Mouse (Mus musculus) neural tube, embryonic 11.5 days (tissue): ENCODE measurements around the gene Mapk12. TPM values are rescaled to one million over a fixed set of nuclear protein-coding genes. Genes with fewer than 3 reads are reported as not detected.
A peak's percentile ranks its signal among the peaks of the same experiment; 100 is the strongest.

Experiments used
- ATAC-seq: fragments of 200-750 bp; cut with Nextera tagmentation; 2 replicates; pipeline ENCODE4 v1.8.0; 2017; ENCODE audit warnings: moderate number of reproducible peaks, mild to moderate bottlenecking, moderate TSS enrichment, moderate library complexity; ENCODE audit not compliant: insufficient read depth, low FRiP score, low TSS enrichment
- DNase-seq: peaks from one replicate; pipeline ENCODE4 v3.0.0-alpha.2; 2015; ENCODE audit warnings: low spot score
- H3K27ac ChIP-seq: fragments of 300-500 bp; sonication (generic); 2 replicates; pipeline ENCODE4 v1.5.1; 2014; ENCODE audit warnings: low read depth, mild to moderate bottlenecking, low read length
- H3K27me3 ChIP-seq: fragments of 300-500 bp; sonication (generic); 2 replicates; pipeline ENCODE4 v1.6.1; 2014; ENCODE audit warnings: mild to moderate bottlenecking, low read length, mixed read lengths; ENCODE audit not compliant: control insufficient read depth, insufficient read depth
- H3K36me3 ChIP-seq: fragments of 300-500 bp; sonication (generic); 2 replicates; pipeline ENCODE4 v1.6.1; 2014; ENCODE audit warnings: mild to moderate bottlenecking, low read length, moderate library complexity, mixed read lengths; ENCODE audit not compliant: control insufficient read depth, insufficient read depth
- H3K4me1 ChIP-seq: fragments of 300-500 bp; sonication (generic); 2 replicates; pipeline ENCODE4 v1.6.1; 2014; ENCODE audit warnings: low read length, mixed read lengths; ENCODE audit not compliant: control insufficient read depth, insufficient read depth
- H3K4me2 ChIP-seq: fragments of 300-500 bp; sonication (generic); 2 replicates; pipeline ENCODE4 v1.6.1; 2014; ENCODE audit warnings: low read depth, mild to moderate bottlenecking, moderate library complexity
- H3K4me3 ChIP-seq: fragments of 300-500 bp; sonication (generic); 2 replicates; pipeline ENCODE4 v1.5.1; 2014; ENCODE audit warnings: low read depth, low read length
- H3K9ac ChIP-seq: fragments of 300-500 bp; sonication (generic); 2 replicates; pipeline ENCODE4 v1.6.1; 2014; ENCODE audit warnings: mild to moderate bottlenecking, low read length
- H3K9me3 ChIP-seq: fragments of 300-500 bp; sonication (generic); 2 replicates; pipeline ENCODE4 v1.6.1; 2016; ENCODE audit warnings: low read length; ENCODE audit not compliant: control insufficient read depth
- WGBS: fragments of 180-500 bp; shearing (Covaris S2); extraction: QIAGEN DNeasy Blood & Tissue Kit; methylation state at CpG from one replicate; pipeline ENCODE4 v1.1.7; 2014; 5-methylcytosine and 5-hydroxymethylcytosine counted together
- polyA plus RNA-seq: library from polyadenylated mRNA; unstranded; fragments of >200 nt; fragmentation: Nextera tagmentation; extraction: Ambion mirVana; gene quantifications from 2 replicates; pipeline ENCODE4 v1.2.1, GENCODE M21; 2014

Gene Mapk12
- polyA plus RNA-seq, 1 experiment from 2014 or later, result 20.3 TPM

GRCm38 (mm10) chr15:89138531-89138930 is 2.0 kb downstream of the Mapk12 start:
- no peaks in the 10 kb centered on the region for H3K27me3 ChIP-seq
- no peak for ATAC-seq
- 94% methylated on average over 6 of the region's 6 CpGs for WGBS

GRCm38 (mm10) chr15:89138046-89138405 is 2.5 kb downstream of the Mapk12 start:
- peaks cover 4% of the 10 kb centered on the region; the same call in 1 of the 2 replicates for H3K4me1 ChIP-seq
- H3K4me3 ChIP-seq, result no peak overlapping the region
- H3K9ac ChIP-seq, result no peak overlapping the region
- no peak overlapping the region for H3K27ac ChIP-seq
- WGBS, result 91% methylated on average over 7 of the region's 7 CpGs
- ATAC-seq, result no peak
- no peaks in the 10 kb centered on the region for H3K9me3 ChIP-seq
- DNase-seq, result no peak
- no peaks in the 10 kb centered on the region for H3K36me3 ChIP-seq
- H3K27me3 ChIP-seq, result no peaks in the 10 kb centered on the region
- H3K4me2 ChIP-seq, result no peak overlapping the region

More at GRCm38 (mm10) chr15:89138531-89138930, 2.0 kb downstream of the Mapk12 start:
- Histone ChIP-seq H3K4me3 (no peak overlapping the region), H3K27ac (no peak overlapping the region), H3K36me3 (no peaks in the 10 kb centered on the region), H3K9me3 (no peaks in the 10 kb centered on the region), H3K4me1 (peaks cover 4% of the 10 kb centered on the region; the same call in 1 of the 2 replicates), H3K4me2 (no peak overlapping the region), H3K9ac (no peak overlapping the region)
- DNase-seq, result no peak

DNA sequence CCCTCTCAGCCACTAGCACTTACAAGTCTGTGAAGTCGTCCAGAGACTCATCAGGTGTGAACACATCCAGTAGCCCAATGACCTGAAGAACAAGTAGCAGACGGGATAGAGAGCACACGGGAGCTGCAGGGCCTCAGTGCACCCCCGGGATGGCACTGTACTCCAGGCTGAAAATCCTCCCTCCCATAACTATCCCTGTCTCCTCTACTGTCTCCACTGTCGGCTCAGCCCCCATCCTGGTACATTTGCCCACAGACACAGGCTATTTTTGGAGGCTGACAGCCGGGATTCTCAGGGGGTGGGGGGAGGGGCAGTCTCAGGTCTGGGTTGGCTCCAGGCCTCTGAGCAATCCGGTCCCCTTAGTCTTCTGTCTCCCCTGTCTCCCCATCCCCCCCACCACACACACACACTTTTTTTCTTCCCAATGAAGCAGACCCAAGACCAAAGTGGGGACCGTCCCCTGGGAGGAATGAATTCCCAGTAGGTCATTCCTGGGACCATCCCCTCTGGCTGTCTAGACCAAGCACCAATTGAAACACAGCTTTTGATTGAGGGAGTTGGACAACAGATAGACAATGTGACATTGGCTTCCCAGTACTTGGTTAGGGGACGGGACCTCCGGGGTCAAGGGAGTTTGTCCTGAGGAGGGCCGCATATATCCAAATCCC is 3.0 kb downstream of the Mapk12 start:
- Histone ChIP-seq H3K4me2 (no peak overlapping the region), H3K9me3 (no peaks in the 10 kb centered on the region), H3K4me3 (no peak overlapping the region), H3K27me3 (no peaks in the 10 kb centered on the region), H3K9ac (no peak overlapping the region), H3K4me1 (peaks cover 4% of the 10 kb centered on the region; the same call in 1 of the 2 replicates), H3K36me3 (no peaks in the 10 kb centered on the region), H3K27ac (no peak overlapping the region)
- WGBS, result 75% methylated on average over 11 of the region's 11 CpGs
- ATAC-seq (no peak), DNase-seq (no peak)

DNA sequence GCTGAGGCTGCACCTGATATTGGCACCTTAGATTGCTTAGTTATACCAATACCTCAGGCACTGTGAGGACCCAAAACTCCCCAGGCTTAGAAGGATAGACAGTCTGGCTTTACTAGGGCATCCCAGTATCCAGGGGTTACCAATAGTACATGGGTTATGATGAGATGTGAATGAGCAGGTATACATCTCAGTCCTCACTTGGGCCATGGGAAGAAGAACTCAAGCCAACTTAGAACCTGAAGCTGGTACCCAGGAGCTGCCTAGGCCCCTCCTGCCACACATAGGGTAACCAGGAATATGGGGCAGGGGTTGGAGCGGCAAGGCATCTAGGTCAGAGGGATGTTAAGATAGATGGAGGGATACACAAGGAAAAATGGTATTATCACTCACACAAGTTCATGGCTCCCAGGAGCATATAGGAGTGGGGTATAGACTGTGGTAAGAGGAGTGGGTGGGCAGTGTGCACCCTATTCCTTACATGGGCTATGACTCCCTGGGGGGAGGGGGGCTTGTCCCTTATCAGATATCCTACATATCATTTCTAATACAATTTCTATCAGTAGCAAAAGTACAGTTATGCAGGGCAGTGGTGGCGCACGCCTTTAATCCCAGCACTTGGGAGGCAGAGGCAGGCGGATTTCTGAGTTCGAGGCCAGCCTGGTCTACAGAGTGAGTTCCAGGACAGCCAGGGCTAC is 3.9 kb downstream of the Mapk12 start:
- no peak overlapping the region for H3K27ac ChIP-seq
- H3K27me3 ChIP-seq, result no peaks in the 10 kb centered on the region
- peaks cover 4% of the 10 kb centered on the region; the same call in 1 of the 2 replicates for H3K4me1 ChIP-seq
- no peak overlapping the region for H3K4me2 ChIP-seq
- no peaks in the 10 kb centered on the region for H3K9me3 ChIP-seq
- DNase-seq (no peak), ATAC-seq (no peak)
- no peak overlapping the region for H3K4me3 ChIP-seq
- WGBS, result 94% methylated on average over 4 of the region's 5 CpGs
- H3K9ac ChIP-seq, result no peak overlapping the region
- no peaks in the 10 kb centered on the region for H3K36me3 ChIP-seq

GRCm38 (mm10) chr15:89131316-89131715 is 9.2 kb downstream of the Mapk12 start:
- Histone ChIP-seq H3K27ac (no peak overlapping the region), H3K27me3 (no peaks in the 10 kb centered on the region), H3K36me3 (no peaks in the 10 kb centered on the region; the same call in 1 of the 2 replicates), H3K4me3 (no peak overlapping the region), H3K4me2 (no peak overlapping the region), H3K9ac (no peak overlapping the region), H3K9me3 (no peaks in the 10 kb centered on the region), H3K4me1 (0 out of 2 replicates have a peak, but pooled peaks cover 6% of the 10 kb centered on the region)
- no peak for ATAC-seq
- WGBS, result 89% methylated on average over 3 of the region's 3 CpGs
- no peak for DNase-seq

GRCm38 (mm10) chr15:89130245-89130644 is 10.3 kb downstream of the Mapk12 start:
- no peaks in the 10 kb centered on the region for H3K27me3 ChIP-seq
- H3K9me3 ChIP-seq, result no peaks in the 10 kb centered on the region
- no peak overlapping the region for H3K4me2 ChIP-seq
- no peaks in the 10 kb centered on the region; the same call in 1 of the 2 replicates for H3K36me3 ChIP-seq
- no peak overlapping the region for H3K4me3 ChIP-seq
- ATAC-seq (no peak), DNase-seq (no peak)
- 0 out of 2 replicates have a peak, but pooled peaks cover 6% of the 10 kb centered on the region for H3K4me1 ChIP-seq
- H3K9ac ChIP-seq, result no peak overlapping the region
- H3K27ac ChIP-seq, result no peak overlapping the region

DNA sequence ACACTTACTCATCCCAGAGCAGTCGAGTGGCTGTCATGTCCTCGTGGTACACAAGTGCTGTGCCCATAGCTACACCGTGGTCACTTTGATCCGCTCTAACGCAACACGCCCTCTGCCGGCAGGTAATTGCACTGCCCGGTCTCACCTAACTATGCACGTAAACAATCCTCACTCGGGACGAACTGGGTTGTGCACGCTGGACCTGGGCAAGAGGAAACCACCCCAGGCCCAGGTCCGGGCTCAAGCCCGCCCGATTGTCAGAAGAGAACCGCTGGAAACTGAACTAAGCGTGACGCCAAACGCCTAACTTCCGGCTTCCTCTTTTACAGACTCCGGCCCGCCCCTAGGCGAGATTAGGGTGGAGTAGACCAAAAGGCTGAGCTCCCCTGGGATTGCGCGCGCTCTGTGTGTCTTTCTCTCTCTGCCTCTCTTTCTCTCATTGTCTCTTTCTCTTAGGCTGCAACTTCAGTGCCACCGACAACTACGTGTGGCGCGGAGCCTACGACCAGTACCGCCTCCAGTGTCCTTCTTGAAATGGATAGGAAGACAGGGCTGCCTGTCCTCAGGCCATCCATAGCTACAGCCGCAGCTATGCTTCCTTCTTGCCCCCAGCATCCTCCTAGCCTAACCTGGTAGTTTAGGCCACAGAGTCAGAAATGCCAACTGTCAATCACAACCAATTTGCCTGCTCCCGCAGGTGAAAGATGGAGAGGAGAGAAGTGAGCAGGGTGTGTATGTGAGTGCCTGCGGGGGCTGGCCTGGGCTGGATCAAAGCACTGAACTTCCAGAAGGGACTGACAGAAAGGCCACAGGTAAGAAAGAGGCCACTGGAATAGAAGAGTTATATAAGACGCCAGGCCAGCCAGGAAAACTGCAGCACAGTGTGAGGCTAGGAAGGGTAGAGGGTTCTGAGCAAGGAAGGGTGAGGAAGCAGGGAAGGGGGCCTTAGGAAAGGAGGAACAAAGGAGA is 11.8 kb downstream of the Mapk12 start, which contains the start of gene Hdac10:
TSS of gene Hdac10 (minus strand) at position 319 of the 969 bp plus-strand sequence.
- Histone ChIP-seq H3K4me3 (peak within 1 kb of the TSS; percentile 53), H3K9me3 (no peaks in the 10 kb centered on the region), H3K36me3 (no peaks in the 10 kb centered on the region; the same call in 1 of the 2 replicates), H3K27me3 (no peaks in the 10 kb centered on the region), H3K4me2 (peak within 1 kb of the TSS; percentile 73), H3K4me1 (peaks cover 9% of the 10 kb centered on the region), H3K9ac (peak within 1 kb of the TSS; percentile 70), H3K27ac (peak within 1 kb of the TSS; percentile 69)
- peak; percentile 89 for ATAC-seq
- 3% methylated on average over 36 of the region's 36 CpGs for WGBS
- peak; percentile 86 for DNase-seq

GRCm38 (mm10) chr15:89127364-89127940 is 13.1 kb downstream of the Mapk12 start:
- Histone ChIP-seq H3K9ac (peak overlapping the region; percentile 10; the same call in 1 of the 2 replicates), H3K4me2 (peak overlapping the region; percentile 73), H3K27ac (no peak overlapping the region), H3K36me3 (no peaks in the 10 kb centered on the region; the same call in 1 of the 2 replicates), H3K27me3 (no peaks in the 10 kb centered on the region), H3K4me3 (peak overlapping the region; percentile 53), H3K4me1 (peaks cover 13% of the 10 kb centered on the region), H3K9me3 (no peaks in the 10 kb centered on the region)
- DNase-seq (no peak), ATAC-seq (no peak)
- 85% methylated on average over 8 of the region's 8 CpGs for WGBS
